Mouse (Mus musculus): Measurements from ENCODE around the gene Smarcd2.

The Smarcd2 gene

DNA sequence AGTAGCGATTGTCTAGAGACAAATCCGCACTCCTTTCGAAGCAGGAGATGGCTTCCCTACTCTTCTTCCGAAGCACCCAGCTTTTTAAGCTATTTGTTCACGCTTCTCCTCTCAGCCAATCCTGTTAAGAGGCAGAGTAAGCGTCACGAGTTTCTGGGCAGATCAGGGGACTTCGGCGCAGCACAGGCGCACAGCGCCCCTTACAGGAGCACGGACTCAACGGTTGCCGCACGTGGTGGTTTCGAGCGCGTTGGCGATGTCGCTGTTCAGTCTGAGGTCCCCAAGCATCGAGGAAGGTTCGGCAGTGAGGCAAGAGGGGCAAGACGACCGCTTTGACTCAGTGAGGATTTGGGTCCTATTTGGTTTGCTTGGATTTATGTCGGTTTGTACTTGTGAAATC, 3.7 kb upstream of the Smarcd2 start, which contains the start of gene Tcam1:
Tcam1 (plus strand) TSS at position 219 of the 400 bp plus-strand sequence.
- peak; percentile 92 for DNase-seq (ENCODE audit: low read depth)

DNA sequence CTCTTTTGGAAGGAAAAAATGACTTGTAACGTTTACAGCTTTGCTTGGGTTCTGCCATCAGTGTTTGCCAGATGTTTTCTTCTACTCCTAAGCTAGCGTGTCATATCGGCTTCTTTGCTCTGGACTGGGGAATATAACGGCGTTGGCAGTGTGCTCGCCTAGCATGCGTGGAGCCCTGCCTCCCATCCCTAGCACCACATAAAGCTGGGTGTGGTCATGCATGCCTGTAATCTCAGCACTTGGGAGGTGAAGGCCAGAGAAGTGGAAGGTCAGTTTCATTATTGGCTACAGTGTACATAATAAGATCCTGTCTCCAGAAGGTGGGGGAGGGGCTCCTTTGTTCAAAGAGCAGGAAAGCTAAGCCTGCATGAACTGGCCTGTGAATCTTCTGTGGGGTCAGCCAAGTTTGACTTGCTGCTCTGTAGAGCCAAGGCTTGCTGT, 2.2 kb upstream of the Smarcd2 start:
- DNase-seq (ENCODE audit: low read depth), result no peak

DNA sequence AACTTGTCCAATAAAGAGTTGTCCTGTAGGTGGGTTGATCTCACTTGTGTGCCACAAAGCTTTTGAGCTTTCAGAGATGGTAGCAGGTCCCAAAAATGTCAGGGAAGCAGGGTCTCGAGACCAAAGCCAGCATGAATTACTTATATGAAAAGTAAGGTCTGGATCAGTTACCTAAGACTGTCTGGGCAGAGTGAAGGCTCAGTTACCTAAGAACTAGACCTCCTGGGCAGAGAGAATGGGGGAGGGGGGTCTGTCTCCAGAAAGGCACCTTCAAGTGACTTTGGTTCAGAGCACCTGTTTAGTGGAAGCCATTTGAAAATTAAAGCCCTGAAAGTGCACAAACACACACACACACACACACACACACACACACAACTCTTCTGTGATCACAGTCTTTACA, 1.6 kb upstream of the Smarcd2 start:
- DNase-seq (ENCODE audit: low read depth), result no peak

DNA sequence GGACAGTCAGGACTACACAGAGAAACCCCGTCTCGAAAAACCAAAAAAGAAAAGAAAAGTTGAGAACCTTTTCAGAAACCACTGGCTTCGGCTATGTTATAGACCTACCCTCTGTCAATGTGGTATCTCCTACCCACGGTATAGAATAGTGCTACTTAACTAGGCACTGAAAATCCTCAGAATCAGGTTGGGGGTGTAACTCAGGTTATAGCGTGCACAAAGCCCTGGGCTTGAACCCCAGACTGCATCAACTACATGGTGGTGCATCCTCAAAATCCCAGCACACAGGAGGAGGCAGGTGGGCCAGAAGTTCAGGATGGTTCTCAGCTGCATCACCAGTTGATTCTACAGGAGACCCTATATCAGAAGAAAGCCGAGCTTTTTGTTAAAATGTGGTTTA, 1.0 kb upstream of the Smarcd2 start:
- no peak for DNase-seq (ENCODE audit: low read depth)

DNA sequence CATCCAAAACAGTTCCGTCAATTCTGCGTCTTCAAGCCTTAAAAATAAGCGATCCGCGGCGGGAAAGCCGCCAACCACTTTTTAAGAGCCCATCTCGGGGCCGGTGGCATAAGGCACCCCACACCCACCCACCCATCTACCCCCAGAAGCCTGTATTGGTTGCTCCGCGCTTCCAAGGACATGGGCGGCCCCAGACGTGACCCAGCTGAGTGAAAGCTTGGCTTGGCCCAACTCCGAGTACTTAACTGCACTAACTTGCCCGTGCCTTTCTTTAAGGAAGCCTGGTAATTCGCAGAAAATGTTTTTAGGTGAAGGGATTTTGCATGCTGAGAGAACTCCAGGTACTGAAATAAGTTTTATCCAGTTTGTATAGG, 526 bp upstream of the Smarcd2 start:
- DNase-seq (ENCODE audit: low read depth), result no peak

DNA sequence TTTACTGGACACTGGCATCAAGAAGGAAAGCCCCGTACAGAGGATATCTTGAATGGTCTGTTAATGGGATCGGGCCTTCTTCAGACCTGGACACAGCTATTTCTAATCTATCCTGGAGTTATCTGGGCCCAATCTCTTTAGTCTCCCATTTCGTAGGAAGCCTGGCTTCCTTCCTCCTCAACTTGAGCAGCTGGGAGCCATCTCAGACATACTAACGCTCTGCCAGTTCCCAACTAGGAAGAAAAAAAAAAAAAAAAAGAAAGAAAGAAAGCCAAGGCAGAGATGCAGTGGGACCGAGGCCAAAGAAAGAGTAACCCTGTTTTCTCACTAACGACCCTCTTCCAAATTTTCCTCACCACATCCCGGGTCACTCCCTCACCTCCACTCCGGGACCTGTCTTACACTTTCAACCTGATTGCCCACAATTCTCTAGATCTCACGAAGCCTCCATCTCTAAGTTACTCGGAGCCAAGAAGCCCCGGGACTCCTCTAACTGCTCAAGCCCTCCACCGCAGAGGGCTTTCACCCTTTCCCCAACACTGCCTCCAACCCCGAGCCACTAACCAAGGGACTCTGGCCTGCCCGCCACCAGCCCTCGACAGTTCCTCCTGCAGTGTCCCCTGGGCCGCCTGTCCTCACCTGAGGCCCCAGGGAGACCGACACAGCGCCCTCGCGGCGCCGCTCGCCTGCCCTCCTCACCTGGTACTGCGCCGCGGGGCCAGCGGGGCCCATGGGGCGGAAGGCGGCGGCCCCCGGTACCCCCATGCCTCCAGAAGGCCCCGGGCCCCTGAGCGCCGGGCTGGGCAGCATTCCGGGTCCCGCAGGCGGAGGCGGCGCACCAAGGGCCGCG, 753 bp downstream of the Smarcd2 start:
- no peak for DNase-seq (ENCODE audit: low read depth)

DNA sequence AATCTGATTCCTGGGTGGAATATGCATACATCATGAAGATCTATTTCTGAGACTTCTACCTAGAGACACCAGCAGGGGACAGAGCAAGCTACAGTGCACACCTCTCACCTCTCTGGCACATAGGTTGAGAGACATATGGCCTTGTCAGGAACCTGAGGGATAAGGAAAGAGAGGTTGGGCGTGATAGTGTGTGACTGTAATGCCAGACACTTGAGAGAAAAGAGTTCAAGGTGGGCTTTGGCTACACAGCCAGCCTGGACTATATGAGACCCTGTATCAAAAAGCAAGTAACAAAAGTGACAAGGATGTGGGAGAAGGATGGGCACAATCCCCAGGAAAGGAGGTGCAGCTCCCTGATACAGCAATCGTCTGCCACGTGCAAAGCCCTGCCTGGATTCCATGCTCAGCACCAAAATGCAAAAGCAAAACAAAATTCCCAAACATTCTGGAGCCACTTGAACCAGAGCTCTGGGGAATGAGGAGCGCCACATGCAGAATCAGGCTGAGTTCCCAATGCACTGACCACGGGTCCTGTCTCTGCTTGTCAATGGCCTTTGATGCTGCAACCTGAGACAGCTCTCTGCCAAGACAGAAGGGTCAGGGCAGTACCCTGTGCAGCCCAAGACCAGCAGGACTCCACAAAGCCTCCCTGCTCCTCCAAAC, 1.5 kb downstream of the Smarcd2 start:
- no peak for DNase-seq (ENCODE audit: low read depth)

DNA sequence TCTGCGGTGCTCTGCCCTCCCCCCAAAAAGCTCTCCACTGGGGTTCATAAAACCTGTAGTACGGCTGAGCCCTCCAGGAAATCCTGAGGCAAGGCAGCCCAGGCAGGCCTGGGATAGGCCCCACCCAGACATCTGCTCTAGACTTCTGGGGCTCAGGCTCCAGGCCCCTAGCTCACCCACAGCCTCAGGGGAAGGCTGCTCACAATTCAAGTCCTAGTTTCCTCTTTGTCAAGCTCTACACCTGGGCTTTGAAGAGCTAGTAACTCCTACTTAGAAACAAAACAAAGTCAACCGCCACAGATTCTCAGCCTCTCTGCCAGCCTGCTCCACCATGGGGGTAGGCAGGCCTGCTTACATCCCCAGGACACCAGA, 3.7 kb downstream of the Smarcd2 start:
- DNase-seq (ENCODE audit: low read depth), result no peak

DNA sequence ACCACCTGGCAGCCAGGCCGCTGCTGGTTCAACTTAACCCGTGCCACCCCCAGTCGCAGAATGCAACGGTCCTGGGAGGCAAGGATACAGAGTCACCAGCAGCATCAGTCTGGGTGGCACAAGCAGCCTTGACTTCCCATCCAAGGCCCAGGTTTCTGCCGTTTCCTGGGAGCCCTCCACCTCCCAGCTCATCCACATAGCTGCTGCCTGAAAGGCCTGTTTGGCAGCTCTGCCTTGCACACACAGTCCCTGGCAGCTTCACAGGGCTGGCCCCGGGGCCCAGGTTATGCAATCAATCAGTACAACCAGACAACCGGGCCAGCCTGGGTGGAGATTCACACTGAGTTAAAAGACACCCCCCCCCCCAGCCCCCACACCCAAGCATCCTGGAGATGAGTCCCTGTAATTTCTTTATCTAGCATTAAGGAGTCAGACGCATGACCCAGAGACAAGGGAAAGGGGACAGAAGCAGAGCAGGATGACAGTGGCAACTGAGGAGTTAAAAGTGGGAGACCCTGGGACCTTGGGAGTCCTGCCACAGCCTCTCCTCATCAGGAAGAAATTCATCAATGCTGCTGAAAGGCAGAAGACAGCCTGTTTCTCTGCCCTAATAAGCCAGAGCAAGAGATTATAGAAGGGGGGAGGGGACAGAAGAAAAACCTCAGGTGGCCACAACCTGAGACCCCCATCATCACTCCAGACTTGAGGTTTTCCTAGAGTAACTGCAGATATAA, 4.3 kb downstream of the Smarcd2 start:
- DNase-seq (ENCODE audit: low read depth), result no peak

DNA sequence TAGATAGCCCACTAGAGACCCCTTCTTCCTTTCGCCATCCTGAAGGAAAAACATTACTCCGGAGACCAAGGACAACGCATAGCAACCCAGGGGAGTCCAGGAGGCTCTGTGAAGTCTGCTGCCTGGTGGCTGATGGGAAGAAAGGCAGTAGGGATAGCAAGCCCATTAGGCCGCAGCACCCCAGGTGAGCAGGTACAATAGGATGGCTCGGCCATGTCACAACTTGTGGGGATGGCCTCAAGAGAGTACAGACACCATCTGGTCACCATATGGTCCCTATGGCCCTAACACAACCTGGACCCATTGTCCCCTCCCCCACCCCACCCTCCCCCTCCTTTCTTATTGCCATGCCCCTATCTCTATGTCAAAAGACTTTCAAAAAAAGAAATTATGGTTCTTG, 4.9 kb downstream of the Smarcd2 start:
- no peak for DNase-seq (ENCODE audit: low read depth)

DNA sequence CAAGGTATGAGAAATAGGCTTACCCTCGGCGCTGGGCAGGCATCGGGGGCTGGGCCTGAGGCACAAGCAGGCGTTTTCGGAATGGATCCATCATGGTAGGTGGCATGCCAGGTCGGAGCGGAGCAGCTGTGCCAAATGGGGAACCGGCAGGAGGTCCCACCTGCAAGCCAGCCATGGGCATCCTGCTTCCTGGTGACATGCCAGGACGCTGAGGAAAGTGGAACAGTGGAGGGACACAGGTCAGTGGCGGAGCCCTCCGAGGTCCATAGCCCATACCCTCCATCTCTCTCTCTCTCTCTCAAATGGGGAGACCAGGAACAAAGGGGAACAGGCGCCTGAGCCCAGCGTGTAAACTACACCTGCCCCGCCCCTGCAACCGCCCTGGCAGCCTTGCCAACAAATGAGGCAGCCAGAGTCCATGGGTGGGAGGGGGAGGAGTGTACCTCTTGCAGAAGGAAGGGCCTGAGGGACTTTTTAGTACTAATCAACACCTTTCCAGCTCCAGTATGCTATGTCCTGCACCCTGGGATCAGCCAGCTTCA, 5.4 kb downstream of the Smarcd2 start:
- DNase-seq (ENCODE audit: low read depth), result no peak

DNA sequence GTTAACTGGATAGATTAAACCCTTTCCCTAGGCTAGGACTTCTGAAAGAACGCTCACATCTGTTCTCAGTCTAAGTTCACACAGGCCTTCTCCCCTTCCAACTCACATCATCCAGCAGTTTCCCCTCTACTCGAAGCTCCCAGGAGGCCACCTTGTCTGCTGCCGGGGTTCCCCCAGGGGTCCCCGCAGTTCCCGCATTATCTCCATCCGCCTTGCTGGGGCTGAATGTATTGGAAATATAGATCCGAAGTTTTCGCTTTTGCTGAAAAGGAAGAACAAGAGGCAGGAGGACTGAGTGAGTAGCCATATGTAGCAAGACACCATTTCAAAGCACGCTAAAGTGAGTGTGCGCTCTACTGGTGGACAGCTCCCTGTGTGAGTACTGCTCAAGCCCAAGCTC, 6.3 kb downstream of the Smarcd2 start:
- DNase-seq (ENCODE audit: low read depth), result no peak

DNA sequence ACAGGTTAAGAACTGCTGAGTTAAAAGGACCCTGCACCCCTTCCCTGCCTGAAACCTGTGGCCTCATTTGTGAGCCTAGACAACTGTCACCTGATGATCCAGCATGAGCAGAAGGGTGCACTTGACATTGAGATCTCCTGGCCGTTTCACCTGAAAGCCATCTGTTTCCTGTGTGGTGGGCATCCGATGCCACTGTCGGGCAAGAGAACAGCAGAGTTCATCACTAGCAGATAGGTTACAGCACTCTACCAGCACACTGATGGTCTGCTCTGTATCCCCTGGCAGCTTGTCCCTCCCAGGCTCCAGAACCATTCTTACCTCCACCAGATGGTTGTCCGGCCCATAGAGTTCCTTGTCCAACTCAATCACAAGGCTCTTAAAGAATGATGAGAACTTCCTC, 7.2 kb downstream of the Smarcd2 start:
- no peak for DNase-seq (ENCODE audit: low read depth)

DNA sequence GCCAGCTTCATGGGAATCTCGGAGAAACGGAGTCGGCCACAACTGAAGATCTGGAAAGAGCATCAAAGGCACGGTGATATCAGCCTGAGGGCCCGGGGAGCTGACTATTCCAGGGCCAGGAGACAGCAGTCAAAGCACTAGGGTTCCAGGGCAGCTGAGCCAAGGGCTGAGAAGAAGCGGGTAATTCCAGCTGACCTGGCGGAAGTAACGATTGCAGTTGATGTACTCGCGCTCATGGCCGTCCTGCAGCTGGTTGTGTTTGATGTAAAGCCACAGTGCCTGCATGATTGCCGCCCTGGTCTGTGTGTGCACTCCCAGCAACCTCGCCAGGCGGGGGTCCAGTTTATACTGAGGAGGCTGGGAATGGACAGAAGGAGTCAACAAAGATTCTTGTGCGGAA, 7.8 kb downstream of the Smarcd2 start:
- no peak for DNase-seq (ENCODE audit: low read depth)

DNA sequence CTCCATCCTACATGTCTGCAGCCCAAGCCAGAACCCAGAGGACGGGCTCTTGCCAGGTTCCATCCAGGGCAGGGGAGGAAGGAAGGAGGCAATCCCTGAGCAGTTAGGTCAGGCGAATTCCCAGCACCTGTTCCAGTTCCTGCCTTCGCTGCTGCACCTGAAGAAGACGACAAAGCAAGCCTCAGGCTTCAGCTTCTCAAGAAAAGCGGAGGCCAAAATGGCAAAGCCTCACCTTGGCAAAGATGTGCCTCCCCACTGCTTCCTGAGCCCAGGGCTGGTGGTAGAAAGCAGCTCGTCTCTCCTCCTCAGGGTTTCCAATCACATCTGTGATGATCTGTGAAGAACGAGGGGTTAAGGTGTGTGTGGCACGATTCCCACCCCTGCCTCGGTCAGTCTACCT, 8.8 kb downstream of the Smarcd2 start:
- no peak for DNase-seq (ENCODE audit: low read depth)

DNA sequence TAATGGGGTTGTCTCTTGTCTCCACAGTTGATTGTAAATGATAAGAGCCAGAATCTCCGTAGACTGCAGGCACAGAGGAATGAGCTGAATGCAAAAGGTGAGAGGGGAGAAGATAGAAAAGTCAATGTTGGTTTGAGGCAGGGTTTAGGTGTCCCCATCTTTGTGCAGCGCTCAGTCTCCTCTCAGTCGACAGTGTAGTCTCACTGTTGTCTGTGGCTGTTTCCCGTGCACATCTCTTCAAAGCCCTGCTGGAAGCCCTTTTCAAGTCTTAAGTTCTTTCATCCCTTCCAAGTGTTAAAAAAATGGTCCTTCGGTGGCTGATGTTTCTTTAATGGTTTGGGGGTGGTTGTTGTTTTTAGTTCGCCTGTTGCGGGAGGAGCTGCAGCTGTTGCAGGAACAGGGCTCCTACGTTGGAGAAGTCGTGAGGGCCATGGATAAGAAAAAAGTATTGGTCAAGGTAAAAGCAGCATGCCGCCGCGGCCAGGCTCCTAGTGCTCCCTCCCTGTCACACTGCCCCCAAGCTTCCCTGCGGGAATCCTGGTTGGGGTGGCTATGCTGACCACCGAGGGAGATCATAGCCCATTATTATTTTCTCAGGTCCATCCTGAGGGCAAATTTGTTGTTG, 11.8 kb downstream of the Smarcd2 start:
- no peak for DNase-seq (ENCODE audit: low read depth)

DNA sequence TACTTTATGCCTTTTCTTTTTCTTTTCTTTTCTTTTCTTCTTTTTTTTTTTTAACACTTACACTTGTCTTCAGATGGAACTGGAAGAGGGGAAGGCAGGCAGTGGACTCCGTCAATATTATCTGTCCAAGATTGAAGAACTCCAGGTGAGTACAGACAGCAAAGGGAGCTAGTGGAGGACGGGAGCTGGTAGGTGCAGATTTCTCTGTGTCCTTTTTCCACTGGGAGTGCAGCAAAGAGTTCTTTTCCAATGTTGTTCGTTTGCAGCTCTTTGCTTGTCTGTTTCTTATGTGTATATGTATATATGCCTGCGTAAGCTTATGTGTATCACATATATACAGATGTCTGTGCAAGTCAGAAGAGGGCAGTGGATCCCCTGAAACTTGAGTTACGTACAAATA, 16.0 kb downstream of the Smarcd2 start:
- no peak for DNase-seq (ENCODE audit: low read depth)

DNA sequence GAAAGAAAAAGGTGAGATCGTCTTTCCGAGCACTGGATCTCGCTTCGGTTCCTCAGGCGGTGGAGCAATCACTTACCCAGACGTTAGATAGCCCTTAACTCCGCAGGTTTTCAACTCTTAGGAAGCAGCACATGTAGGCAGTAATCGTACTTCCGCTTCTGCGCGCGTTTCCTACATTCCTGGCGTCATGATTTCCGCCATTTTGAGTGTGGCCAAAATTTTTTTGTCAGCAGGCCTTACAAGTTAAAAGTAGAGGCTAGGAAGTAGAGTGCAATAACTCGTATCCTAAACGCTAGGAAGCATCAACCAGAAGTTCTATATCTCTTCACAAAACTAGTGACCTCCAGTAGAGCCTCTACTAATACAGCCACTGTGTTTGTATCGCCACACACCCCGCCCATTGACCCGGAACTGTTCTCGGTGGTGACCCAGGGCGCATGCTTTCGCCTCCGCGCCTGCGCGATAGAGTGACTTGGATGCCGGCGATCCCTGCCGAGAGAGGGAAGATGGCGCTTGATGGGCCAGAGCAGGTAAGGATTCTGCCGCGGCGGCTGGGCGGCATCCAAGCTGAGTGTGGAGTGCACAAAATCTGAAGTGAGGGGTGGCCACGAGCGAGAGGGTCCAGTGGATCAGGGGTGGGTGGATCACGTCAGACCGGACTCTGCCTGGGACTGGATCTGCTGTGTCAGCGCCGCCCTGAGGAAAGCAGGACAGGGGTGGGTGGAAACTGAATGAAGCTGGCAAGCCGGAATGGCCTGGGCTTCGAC, 16.9 kb downstream of the Smarcd2 start, which contains the start of the genes Ftsj3 and Psmc5:
Ftsj3 (minus strand) TSS at position 395 of the 767 bp plus-strand sequence.
Psmc5 (plus strand) TSS at position 470 of the 767 bp plus-strand sequence.
- peak; percentile 96 for DNase-seq (ENCODE audit: low read depth)

DNA sequence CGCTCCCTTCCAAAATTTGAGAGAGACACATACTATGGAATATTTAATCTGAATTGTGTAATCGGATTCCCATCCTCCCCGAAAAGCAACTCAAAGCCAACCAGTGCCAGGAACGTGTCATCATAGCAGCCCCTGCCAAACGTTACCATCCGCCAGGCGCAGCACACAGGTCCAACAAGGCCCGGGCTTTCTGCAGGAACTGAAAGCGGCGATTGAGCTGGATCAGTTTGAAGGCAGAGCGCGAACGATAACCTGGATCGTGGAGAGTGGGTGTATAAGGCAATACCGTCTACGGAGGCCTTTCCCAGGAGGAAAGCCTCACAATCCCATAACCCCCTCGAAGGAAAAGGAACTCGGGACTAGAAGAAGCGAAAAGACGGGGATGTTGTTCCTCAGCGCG, 17.6 kb downstream of the Smarcd2 start:
- DNase-seq (ENCODE audit: low read depth), result no peak

DNA sequence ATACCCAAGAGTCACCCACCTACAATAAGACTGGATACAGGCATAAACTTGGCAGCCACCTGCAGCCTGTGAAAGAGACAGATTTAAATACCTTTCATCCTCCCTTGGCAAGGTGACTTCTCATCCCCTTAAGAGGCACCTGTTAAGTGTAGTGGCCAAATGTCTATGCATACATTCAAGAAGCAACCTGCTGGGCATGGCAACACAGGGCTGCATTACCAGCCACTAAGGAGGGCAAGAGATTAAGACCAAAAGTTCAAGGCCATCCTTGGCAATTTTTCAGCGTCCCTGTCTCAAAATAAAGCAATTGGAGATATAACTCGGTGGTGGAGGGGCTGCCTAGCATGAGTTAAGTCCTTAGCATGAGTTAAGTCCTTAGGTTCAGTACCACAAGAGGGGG, 18.0 kb downstream of the Smarcd2 start:
- no peak for DNase-seq (ENCODE audit: low read depth)

DNA sequence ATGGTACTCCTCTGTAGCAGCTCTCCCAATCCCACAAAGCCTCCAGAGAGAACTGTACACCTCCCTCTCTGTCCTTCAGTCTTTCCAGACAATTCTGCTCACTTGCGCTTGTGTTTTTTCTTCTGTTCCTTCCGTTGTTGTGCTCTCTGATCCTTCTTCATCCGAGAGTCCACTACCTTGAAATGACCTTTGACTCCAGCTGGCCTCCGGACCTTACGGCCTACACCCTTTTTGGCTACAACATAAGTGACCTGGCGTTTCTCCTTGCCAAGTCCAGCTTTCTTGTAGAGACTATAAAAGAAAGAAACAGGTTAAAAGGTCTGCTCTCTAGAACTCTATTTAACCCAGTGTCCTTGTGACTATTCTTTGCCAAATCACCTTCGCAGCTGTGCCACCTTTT, 23.4 kb downstream of the Smarcd2 start:
- no peak for DNase-seq (ENCODE audit: low read depth)
